Mouse (Mus musculus): ENCODE data around the gene Taf1c.

The Taf1c gene

GRCm38 (mm10) chr8:119623744-119624143 lies 18.7 kb upstream of the Taf1c start:
- DNase-seq (ENCODE audit: low read depth, low spot score) = no peak

GRCm38 (mm10) chr8:119623061-119623460 lies 18.0 kb upstream of the Taf1c start:
- DNase-seq (ENCODE audit: low read depth, low spot score) = no peak

GRCm38 (mm10) chr8:119622555-119622954 lies 17.5 kb upstream of the Taf1c start:
- DNase-seq (ENCODE audit: low read depth, low spot score) = no peak

- DNase-seq (ENCODE audit: low read depth, low spot score) = no peak
Observed at GRCm38 (mm10) chr8:119620848-119621465, 15.9 kb upstream of the Taf1c start.

GRCm38 (mm10) chr8:119620116-119620840 lies 15.3 kb upstream of the Taf1c start:
- DNase-seq (ENCODE audit: low read depth, low spot score) = no peak

GRCm38 (mm10) chr8:119618887-119619286 lies 13.9 kb upstream of the Taf1c start:
- DNase-seq (ENCODE audit: low read depth, low spot score) = no peak

GRCm38 (mm10) chr8:119617586-119617985 lies 12.6 kb upstream of the Taf1c start:
- no peak for DNase-seq (ENCODE audit: low read depth, low spot score)

GRCm38 (mm10) chr8:119616811-119617210 lies 11.8 kb upstream of the Taf1c start:
- DNase-seq (ENCODE audit: low read depth, low spot score) = no peak

GRCm38 (mm10) chr8:119616358-119616757 lies 11.3 kb upstream of the Taf1c start:
- DNase-seq (ENCODE audit: low read depth, low spot score) = no peak

GRCm38 (mm10) chr8:119615096-119615495 lies 10.1 kb upstream of the Taf1c start:
- DNase-seq (ENCODE audit: low read depth, low spot score) = no peak

GRCm38 (mm10) chr8:119612471-119612870 lies 7.4 kb upstream of the Taf1c start, which contains the start of gene Adad2:
Gene Adad2 (plus strand): TSS chr8:119612747.
- no peak for DNase-seq (ENCODE audit: low read depth, low spot score)

GRCm38 (mm10) chr8:119606224-119606623 lies 1.2 kb upstream of the Taf1c start:
- no peak for DNase-seq (ENCODE audit: low read depth, low spot score)

- no peak for DNase-seq (ENCODE audit: low read depth, low spot score)
Observed at GRCm38 (mm10) chr8:119604398-119604803, 621 bp downstream of the Taf1c start.

- no peak for DNase-seq (ENCODE audit: low read depth, low spot score)
Observed at GRCm38 (mm10) chr8:119603771-119604170, 1.3 kb downstream of the Taf1c start.

GRCm38 (mm10) chr8:119591456-119591855 lies 13.6 kb downstream of the Taf1c start:
- no peak for DNase-seq (ENCODE audit: low read depth, low spot score)

- DNase-seq (ENCODE audit: low read depth, low spot score) = no peak
Observed at GRCm38 (mm10) chr8:119590348-119590747, 14.7 kb downstream of the Taf1c start.

GRCm38 (mm10) chr8:119588844-119589243 lies 16.2 kb downstream of the Taf1c start:
- DNase-seq (ENCODE audit: low read depth, low spot score) = no peak

- DNase-seq (ENCODE audit: low read depth, low spot score) = no peak
Observed at GRCm38 (mm10) chr8:119588321-119588720, 16.7 kb downstream of the Taf1c start.

GRCm38 (mm10) chr8:119585901-119586300 lies 19.1 kb downstream of the Taf1c start:
- no peak for DNase-seq (ENCODE audit: low read depth, low spot score)

- no peak for DNase-seq (ENCODE audit: low read depth, low spot score)
Observed at GRCm38 (mm10) chr8:119580441-119581161, 24.4 kb downstream of the Taf1c start.

- DNase-seq (ENCODE audit: low read depth, low spot score) = no peak
Observed at GRCm38 (mm10) chr8:119579096-119579495, 25.9 kb downstream of the Taf1c start.

- no peak for DNase-seq (ENCODE audit: low read depth, low spot score)
Observed at GRCm38 (mm10) chr8:119575366-119575726, 29.7 kb downstream of the Taf1c start.

Measured in embryo, embryonic 11.5 days (tissue).